Mouse (Mus musculus) embryonic fibroblast, embryonic 13.5 days (primary cell): ENCODE measurements around the gene Slc38a7.

ENCODE experiments used
- CTCF ChIP-seq: IDR thresholded peaks from 2 replicates; pipeline ENCODE4 v1.5.1; 2011; ENCODE audit warnings: mild to moderate bottlenecking, control low read depth, low read length, moderate library complexity, borderline replicate concordance; ENCODE audit not compliant: insufficient read depth
- POLR2A ChIP-seq: IDR thresholded peaks from 2 replicates; pipeline ENCODE4 v1.6.1; 2011; ENCODE audit warnings: low read depth, mild to moderate bottlenecking, control low read depth, low read length, moderate library complexity

GRCm38 (mm10) chr8:95848061-95848551 is 5.2 kb downstream of the Slc38a7 start:
- TF ChIP-seq CTCF (no peak), POLR2A (no peak)
